Mouse (Mus musculus): ENCODE results near the gene Iqcf4. TPM values are rescaled to one million over a fixed set of nuclear protein-coding genes. Genes with fewer than 3 reads are reported as not detected.

The Iqcf4 gene
- total RNA-seq, 1 experiment = not detected

- TF ChIP-seq ZC3H11A (IDR thresholded peaks at IDR 0.05; ENCODE audit: borderline replicate concordance, low read depth, low read length) (no peak), MAFK (IDR thresholded peaks at IDR 0.05; ENCODE audit: insufficient read depth, low read depth, low read length) (no peak), CHD2 (IDR thresholded peaks at IDR 0.05; ENCODE audit: low read depth, low read length) (no peak), HCFC1 (IDR thresholded peaks at IDR 0.05; ENCODE audit: borderline replicate concordance, insufficient read depth, low read length) (no peak), ZNF384 (IDR thresholded peaks at IDR 0.05; ENCODE audit: low read depth, low read length) (no peak)
- no peak for DNase-seq (ENCODE audit: low read depth, low spot score)
- no peaks in the 10 kb centered on the region for H3K36me3 ChIP-seq (ENCODE audit: control insufficient read depth, insufficient read depth, low read length, poor library complexity, severe bottlenecking)
- H3K9me3 ChIP-seq (ENCODE audit: control insufficient read depth, insufficient read depth, low read depth, low read length) = no peaks in the 10 kb centered on the region
- H3K9ac ChIP-seq (ENCODE audit: insufficient read depth, low read depth, low read length, poor library complexity, severe bottlenecking) = no peak overlapping the region
- H3K27ac ChIP-seq (ENCODE audit: insufficient read depth, low read depth, low read length, poor library complexity, severe bottlenecking) = no peak overlapping the region
- in situ Hi-C loops (cut with MboI; ENCODE audit: low sequenced_read_pairs in 2 of 2, unreplicated experiment in 2 of 2) = no loop called here
- no peak overlapping the region for H3K4me3 ChIP-seq (ENCODE audit: insufficient read depth in 1 of 2, low read depth in 1 of 2, low read length in 2 of 2, poor library complexity in 1 of 2, severe bottlenecking in 1 of 2)
- H3K4me1 ChIP-seq (ENCODE audit: control insufficient read depth in 2 of 2, insufficient read depth in 2 of 2, low read length in 2 of 2, poor library complexity in 1 of 2) = no peaks in the 10 kb centered on the region
Observed at GRCm38 (mm10) chr9:106572186-106572585, 1.4 kb upstream of the Iqcf4 start.

DNA sequence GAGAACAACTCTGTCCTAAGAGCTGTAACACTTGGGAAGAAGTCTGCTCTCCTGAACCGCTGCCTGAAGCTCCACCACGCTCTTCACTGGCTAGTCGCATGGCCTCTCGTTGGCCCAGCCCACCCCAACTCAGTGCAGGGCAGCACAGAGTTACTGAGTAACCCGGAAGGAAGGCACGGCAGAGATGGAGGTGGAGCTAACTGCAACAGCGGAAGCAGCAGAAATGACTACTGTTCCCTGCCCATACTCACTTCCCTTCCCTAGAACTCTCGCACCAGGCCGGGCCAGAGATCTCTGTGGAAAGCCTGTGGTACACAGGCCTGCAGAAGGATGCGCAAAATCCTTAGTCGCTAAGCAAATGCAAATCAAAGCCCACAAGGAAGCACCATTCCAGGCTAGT is 4.4 kb downstream of the Iqcf4 start:
- in situ Hi-C loops (cut with MboI; ENCODE audit: low sequenced_read_pairs in 2 of 2, unreplicated experiment in 2 of 2) = no loop called here
- DNase-seq (ENCODE audit: low read depth, low spot score) = peak; percentile 20
- H3K27ac ChIP-seq (ENCODE audit: insufficient read depth, low read depth, low read length, poor library complexity, severe bottlenecking) = no peak overlapping the region
- peak overlapping the region in 1 of 2 experiments; percentile 48; a peak in 2 of 4 replicates for H3K4me3 ChIP-seq (ENCODE audit: insufficient read depth in 1 of 2, low read depth in 1 of 2, low read length in 2 of 2, poor library complexity in 1 of 2, severe bottlenecking in 1 of 2)
- no peaks in the 10 kb centered on the region for H3K36me3 ChIP-seq (ENCODE audit: control insufficient read depth, insufficient read depth, low read length, poor library complexity, severe bottlenecking)
- no peak overlapping the region; the same call in 1 of the 2 replicates for H3K9ac ChIP-seq (ENCODE audit: insufficient read depth, low read depth, low read length, poor library complexity, severe bottlenecking)
- no peaks in the 10 kb centered on the region for H3K9me3 ChIP-seq (ENCODE audit: control insufficient read depth, insufficient read depth, low read depth, low read length)
- H3K4me1 ChIP-seq (ENCODE audit: control insufficient read depth in 2 of 2, insufficient read depth in 2 of 2, low read length in 2 of 2, poor library complexity in 1 of 2) = peaks cover 3 to 4% of the 10 kb centered on the region in 2 experiments; a peak in 1 of 4 replicates
- TF ChIP-seq ZC3H11A (IDR thresholded peaks at IDR 0.05; ENCODE audit: borderline replicate concordance, low read depth, low read length) (no peak), MAFK (IDR thresholded peaks at IDR 0.05; ENCODE audit: insufficient read depth, low read depth, low read length) (no peak), ZNF384 (IDR thresholded peaks at IDR 0.05; ENCODE audit: low read depth, low read length) (no peak), CHD2 (IDR thresholded peaks at IDR 0.05; ENCODE audit: low read depth, low read length) (no peak), HCFC1 (IDR thresholded peaks at IDR 0.05; ENCODE audit: borderline replicate concordance, insufficient read depth, low read length) (no peak)

GRCm38 (mm10) chr9:106564025-106564424 is 6.8 kb downstream of the Iqcf4 start:
- H3K9ac ChIP-seq (ENCODE audit: insufficient read depth, low read depth, low read length, poor library complexity, severe bottlenecking) = no peak overlapping the region
- H3K9me3 ChIP-seq (ENCODE audit: control insufficient read depth, insufficient read depth, low read depth, low read length) = no peaks in the 10 kb centered on the region
- H3K36me3 ChIP-seq (ENCODE audit: control insufficient read depth, insufficient read depth, low read length, poor library complexity, severe bottlenecking) = no peaks in the 10 kb centered on the region
- no peak for TF ChIP-seq MAFK (IDR thresholded peaks at IDR 0.05; ENCODE audit: insufficient read depth, low read depth, low read length)
- TF ChIP-seq ZNF384 (IDR thresholded peaks at IDR 0.05; ENCODE audit: low read depth, low read length) = no peak
- H3K27ac ChIP-seq (ENCODE audit: insufficient read depth, low read depth, low read length, poor library complexity, severe bottlenecking) = no peak overlapping the region
- H3K4me1 ChIP-seq (ENCODE audit: control insufficient read depth in 2 of 2, insufficient read depth in 2 of 2, low read length in 2 of 2, poor library complexity in 1 of 2) = peaks cover 3 to 4% of the 10 kb centered on the region in 2 experiments; a peak in 1 of 4 replicates
- in situ Hi-C loops (cut with MboI; ENCODE audit: low sequenced_read_pairs in 2 of 2, unreplicated experiment in 2 of 2) = no loop called here
- DNase-seq (ENCODE audit: low read depth, low spot score) = no peak
- H3K4me3 ChIP-seq (ENCODE audit: insufficient read depth in 1 of 2, low read depth in 1 of 2, low read length in 2 of 2, poor library complexity in 1 of 2, severe bottlenecking in 1 of 2) = no peak overlapping the region

GRCm38 (mm10) chr9:106562291-106562690 is 8.5 kb downstream of the Iqcf4 start:
- Histone ChIP-seq H3K36me3 (ENCODE audit: control insufficient read depth, insufficient read depth, low read length, poor library complexity, severe bottlenecking) (no peaks in the 10 kb centered on the region), H3K4me3 (ENCODE audit: insufficient read depth in 1 of 2, low read depth in 1 of 2, low read length in 2 of 2, poor library complexity in 1 of 2, severe bottlenecking in 1 of 2) (no peak overlapping the region), H3K27ac (ENCODE audit: insufficient read depth, low read depth, low read length, poor library complexity, severe bottlenecking) (no peak overlapping the region), H3K4me1 (ENCODE audit: control insufficient read depth in 2 of 2, insufficient read depth in 2 of 2, low read length in 2 of 2, poor library complexity in 1 of 2) (peaks cover 3 to 4% of the 10 kb centered on the region in 2 experiments; a peak in 1 of 4 replicates), H3K9me3 (ENCODE audit: control insufficient read depth, insufficient read depth, low read depth, low read length) (no peaks in the 10 kb centered on the region), H3K9ac (ENCODE audit: insufficient read depth, low read depth, low read length, poor library complexity, severe bottlenecking) (no peak overlapping the region)
- TF ChIP-seq ZNF384 (IDR thresholded peaks at IDR 0.05; ENCODE audit: low read depth, low read length) (no peak), CHD2 (IDR thresholded peaks at IDR 0.05; ENCODE audit: low read depth, low read length) (no peak), ZC3H11A (IDR thresholded peaks at IDR 0.05; ENCODE audit: borderline replicate concordance, low read depth, low read length) (no peak), MAFK (IDR thresholded peaks at IDR 0.05; ENCODE audit: insufficient read depth, low read depth, low read length) (no peak), HCFC1 (IDR thresholded peaks at IDR 0.05; ENCODE audit: borderline replicate concordance, insufficient read depth, low read length) (no peak)
- in situ Hi-C loops (cut with MboI; ENCODE audit: low sequenced_read_pairs in 2 of 2, unreplicated experiment in 2 of 2) = no loop called here
- no peak for DNase-seq (ENCODE audit: low read depth, low spot score)

- in situ Hi-C loops (cut with MboI; ENCODE audit: low sequenced_read_pairs in 2 of 2, unreplicated experiment in 2 of 2) = no loop called here
- H3K4me3 ChIP-seq (ENCODE audit: insufficient read depth in 1 of 2, low read depth in 1 of 2, low read length in 2 of 2, poor library complexity in 1 of 2, severe bottlenecking in 1 of 2) = no peak within 1 kb of the TSS
- H3K4me1 ChIP-seq (ENCODE audit: control insufficient read depth in 2 of 2, insufficient read depth in 2 of 2, low read length in 2 of 2, poor library complexity in 1 of 2) = peaks cover 3 to 4% of the 10 kb centered on the region in 2 experiments; a peak in 1 of 4 replicates
- TF ChIP-seq CHD2 (IDR thresholded peaks at IDR 0.05; ENCODE audit: low read depth, low read length) (no peak), HCFC1 (IDR thresholded peaks at IDR 0.05; ENCODE audit: borderline replicate concordance, insufficient read depth, low read length) (no peak), ZNF384 (IDR thresholded peaks at IDR 0.05; ENCODE audit: low read depth, low read length) (no peak), ZC3H11A (IDR thresholded peaks at IDR 0.05; ENCODE audit: borderline replicate concordance, low read depth, low read length) (no peak), MAFK (IDR thresholded peaks at IDR 0.05; ENCODE audit: insufficient read depth, low read depth, low read length) (no peak)
- H3K36me3 ChIP-seq (ENCODE audit: control insufficient read depth, insufficient read depth, low read length, poor library complexity, severe bottlenecking) = no peaks in the 10 kb centered on the region
- H3K9me3 ChIP-seq (ENCODE audit: control insufficient read depth, insufficient read depth, low read depth, low read length) = no peaks in the 10 kb centered on the region
- DNase-seq (ENCODE audit: low read depth, low spot score) = no peak
- H3K27ac ChIP-seq (ENCODE audit: insufficient read depth, low read depth, low read length, poor library complexity, severe bottlenecking) = no peak within 1 kb of the TSS
- H3K9ac ChIP-seq (ENCODE audit: insufficient read depth, low read depth, low read length, poor library complexity, severe bottlenecking) = no peak within 1 kb of the TSS
Observed at GRCm38 (mm10) chr9:106561531-106561930, 9.3 kb downstream of the Iqcf4 start, which contains the start of gene Iqcf3. Gene Iqcf3 (minus strand): TSS chr9:106561631.

All from ES-E14 (cell line).